Mouse (Mus musculus) ES-CJ7 (cell line): ENCODE data around the gene Syap1.
A peak's percentile ranks its signal among the peaks of the same experiment; 100 is the strongest.

Experiments
- DNase-seq: peaks from one replicate; pipeline ENCODE4 v3.0.0; 2011; ENCODE audit warnings: low read depth, low spot score

Syap1 gene

DNA sequence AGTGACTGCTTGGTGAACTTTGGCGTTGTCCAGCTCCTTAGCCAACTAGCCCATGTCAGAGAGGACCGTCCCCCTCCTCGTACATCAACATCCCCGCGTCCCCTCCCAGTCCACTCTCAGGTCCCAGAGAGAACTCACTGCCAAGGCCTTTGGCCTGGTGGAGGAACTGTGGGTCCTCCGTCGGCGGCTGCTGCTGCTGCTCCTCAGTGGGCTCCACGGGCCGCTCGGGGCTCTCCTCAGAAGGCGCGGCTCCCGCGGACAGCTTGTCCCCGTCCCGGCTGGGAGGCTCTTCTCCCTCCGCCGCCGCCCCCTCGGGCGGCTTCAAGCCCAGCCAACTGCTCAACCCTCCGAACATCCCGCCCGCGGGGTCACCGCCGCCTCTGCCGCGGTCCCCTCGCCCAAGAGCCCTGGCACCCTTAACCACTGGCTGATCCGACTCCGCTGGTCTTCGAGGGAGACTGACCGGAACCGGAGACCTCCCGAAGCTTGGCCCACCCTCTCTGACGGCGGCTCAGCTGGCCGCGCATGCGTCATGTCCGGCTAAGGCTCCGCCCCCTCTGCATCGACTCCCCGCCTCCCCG lies at the start of gene Syap1:
Gene Syap1 (minus strand): TSS at position 517 of the 581 bp plus-strand sequence.
- DNase-seq, result peak; percentile 70

DNA sequence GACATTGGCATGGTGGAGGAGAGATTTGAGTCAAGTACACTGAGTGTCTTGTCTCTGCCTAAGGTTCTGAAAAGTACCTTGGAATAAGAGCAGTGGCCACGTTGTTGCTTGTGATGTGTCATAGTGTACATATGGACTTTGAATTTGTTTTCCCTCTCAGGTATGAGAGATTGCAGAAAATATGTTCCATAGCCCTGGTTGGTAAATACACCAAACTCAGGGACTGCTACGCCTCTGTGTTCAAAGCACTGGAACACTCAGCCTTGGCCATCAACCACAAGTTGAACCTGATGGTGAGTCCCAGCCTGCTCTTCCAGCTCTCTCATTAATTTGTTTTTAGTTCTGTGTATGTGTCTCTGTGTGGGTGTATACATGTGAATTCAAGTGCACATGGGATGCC lies 43.2 kb upstream of the Syap1 start:
- no peak for DNase-seq

DNA sequence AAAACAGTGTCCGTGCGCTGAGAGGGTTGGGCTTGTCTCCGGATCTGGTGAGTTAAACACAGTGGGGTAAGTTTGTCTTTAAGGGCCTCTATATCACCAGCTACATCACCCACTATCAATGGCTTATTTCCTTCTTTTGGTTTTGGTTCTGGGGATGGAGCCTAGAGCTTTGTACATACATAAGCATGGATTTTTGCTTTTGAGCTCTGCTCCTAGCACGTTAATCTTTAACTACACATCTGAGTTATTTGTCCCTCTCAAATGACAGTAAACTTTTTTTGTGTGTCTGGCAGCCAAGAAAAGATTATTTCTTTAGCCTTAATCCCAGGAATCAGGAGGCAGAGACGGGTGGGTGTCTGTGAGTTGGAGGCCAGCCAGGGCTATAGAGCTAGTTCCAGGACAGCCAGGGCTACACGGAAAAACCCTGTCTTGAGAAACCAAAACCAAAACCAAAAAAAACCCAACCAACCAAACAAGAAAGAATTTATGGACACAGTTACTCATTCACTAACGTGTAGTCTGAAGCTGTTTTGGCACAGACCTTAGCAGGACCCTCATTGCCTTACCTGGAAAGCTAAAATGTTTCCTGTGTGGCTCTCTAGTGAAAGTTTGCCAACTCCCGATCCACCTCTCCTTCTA lies 33.4 kb upstream of the Syap1 start:
- DNase-seq, result no peak

DNA sequence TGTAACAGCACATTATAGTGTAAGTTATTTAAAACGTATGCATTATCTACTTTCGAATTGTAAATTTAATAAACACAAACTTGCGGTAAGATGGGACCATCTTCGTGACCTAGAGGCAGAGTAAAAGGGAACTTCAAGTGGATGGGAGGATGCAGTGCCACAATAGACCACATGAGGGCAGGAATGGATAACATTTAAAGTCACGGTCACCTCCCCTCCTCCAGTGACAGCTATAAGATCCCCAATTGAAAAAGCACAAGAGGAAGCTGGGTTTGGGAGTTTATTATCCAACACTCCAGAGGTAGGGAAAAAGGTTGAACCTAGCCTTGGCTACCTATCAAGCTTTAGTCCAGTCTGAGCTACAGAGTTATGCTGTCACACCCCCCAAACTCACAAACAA lies 27.4 kb upstream of the Syap1 start:
- DNase-seq, result peak; percentile 51

DNA sequence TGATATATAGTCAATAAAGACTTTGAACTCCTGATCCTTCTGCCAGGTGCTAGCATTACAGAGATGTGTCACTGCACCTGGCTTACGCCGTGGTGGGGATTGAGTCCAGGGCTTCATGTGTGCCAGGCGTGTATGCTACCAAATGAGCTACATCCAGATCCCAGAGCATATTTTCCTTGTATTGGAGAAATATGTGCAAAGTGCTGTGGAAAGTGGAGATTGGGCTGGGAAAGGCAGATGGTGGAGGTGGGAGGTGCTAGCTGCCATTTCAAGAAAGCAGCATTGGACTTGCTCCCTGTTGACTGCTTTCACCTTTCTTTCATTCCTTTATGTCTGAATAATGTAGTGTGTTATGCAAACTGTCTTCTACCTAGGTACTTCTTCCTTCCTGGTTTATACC lies 25.4 kb upstream of the Syap1 start:
- no peak for DNase-seq

DNA sequence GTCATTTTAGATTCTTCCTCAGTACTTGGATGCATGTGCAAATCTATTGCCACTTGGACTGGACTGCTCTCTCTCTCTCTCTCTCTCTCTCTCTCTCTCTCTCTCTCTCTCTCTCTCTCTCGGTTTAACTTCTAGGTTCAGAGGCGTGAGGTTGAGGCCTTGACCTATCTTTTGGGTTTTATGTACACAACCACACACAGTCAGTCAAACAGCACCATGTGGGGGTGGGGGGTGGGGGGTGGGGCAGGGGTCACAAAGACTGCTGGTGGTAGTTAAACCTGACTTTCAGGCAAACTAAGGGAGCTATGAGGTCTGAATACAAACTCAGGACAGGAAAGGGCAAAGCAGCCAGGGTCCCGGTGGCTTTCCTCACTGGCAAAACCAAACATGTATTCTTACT lies 19.3 kb upstream of the Syap1 start:
- no peak for DNase-seq

DNA sequence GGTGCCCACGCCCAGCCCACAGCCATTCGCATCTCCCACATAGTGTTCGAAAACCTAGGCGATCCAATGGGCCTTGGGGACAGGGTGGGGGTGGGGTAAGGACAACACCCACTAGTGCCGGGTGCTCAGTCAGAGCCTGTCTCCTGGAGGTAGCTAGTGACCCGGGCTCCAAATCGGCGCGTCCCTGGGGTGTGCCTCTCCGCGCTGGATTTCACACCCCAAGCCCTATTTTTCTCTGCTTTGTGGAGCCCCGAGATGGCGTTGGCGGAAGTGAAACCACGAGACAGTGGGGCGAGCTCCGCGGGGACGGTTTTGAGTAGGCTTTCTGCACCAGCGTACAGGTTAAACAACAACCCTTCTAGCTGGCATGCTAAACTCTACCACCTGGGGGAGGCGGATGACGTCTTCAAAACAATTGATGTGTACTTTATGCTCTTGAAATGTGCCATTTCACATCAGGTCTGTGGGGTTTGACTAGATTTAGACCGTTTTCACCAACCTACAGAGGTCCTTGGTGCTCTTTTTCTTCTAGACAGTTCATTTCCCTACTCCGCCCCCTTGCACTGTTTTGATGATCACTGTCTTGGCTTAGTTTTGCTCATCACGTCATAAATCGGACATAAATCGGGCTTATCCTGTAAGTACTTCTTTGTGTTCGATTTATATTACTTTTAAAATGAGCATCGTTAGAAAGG lies 13.9 kb upstream of the Syap1 start:
- peak; percentile 31 for DNase-seq

DNA sequence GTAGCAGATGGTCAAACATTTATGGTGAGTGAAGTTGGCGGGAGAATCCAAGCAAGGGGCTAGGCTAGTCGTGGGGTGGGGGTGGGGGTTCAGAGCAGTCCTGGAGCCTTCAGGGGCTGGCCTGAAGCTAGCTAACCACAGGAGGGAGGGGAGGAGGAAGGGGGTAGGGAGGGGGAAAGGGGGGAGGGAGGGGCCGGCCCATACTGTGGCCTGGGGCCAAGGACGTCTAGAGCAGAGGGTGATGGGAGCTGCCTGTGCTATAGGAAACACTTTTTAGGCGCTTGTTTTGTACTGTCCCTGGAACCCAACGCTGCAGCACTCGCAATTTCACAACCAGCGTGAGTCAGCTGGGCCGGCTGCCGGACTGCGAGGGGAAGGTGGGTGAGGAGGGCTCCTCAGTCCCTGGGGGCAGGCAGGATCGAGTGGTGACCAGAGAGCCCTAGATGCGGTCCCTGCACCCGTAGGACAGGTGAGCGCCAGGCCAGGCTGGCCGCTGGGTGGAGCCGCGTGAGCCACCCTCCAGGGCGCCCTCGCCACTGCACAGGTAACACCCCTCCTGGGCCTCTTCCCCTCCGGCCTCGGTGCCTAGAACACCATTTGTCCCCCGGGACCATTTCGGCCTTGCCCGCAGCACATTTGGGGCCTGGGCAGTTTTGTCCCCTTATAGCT lies 13.3 kb upstream of the Syap1 start:
- peak; percentile 64 for DNase-seq

DNA sequence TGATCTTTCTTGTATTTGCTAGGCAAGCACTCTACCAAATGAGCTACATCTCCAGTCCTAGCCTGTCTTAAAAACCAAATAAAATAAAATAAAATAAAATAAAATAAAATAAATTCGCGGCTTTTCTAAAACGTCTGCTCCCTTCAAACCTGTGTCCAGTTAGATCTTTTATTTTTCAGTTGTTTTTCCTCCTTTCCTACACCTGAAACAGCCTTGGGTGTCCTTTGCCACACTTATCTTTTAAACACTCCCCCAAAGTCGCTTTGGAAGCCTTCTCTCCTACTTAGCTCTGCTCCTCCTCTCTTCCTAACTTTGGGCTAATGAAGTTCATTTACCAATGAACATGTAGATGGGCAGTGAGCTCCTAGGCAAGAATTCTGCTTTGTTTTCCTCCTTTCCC lies 12.7 kb upstream of the Syap1 start, which contains the start of gene Ctps2:
Gene Ctps2 (plus strand): TSS at position 301 of the 400 bp plus-strand sequence.
- DNase-seq, result no peak

DNA sequence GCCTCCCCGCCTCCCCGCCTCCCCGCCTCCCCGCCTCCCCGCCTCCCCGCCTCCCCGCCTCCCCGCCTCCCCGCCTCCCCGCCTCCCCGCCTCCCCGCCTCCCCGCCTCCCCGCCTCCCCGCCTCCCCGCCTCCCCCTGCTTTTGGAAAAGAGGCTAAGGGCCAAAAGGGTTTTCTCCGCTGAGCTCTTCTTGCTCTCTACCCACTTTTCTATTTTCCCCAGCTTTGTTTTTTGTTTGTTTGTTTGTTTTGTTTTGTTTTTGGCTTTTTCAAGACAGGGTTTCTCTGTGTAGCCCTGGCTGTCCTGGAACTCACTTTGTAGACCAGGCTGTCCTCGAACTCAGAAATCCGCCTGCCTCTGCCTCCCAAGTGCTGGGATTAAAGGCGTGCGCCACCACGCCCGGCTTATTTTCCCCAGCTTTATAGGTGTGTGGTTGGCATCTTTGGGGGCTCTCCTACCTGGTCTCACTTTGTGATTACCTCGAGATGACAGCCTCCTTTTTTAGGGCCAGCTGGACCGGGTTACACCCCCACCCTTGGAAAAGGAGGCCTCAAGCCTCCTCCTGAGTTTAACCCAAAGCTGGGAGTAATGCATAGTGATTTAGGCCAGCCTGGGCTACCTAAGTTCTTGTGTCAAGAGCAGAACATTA lies 452 bp upstream of the Syap1 start:
- peak; percentile 14 for DNase-seq

DNA sequence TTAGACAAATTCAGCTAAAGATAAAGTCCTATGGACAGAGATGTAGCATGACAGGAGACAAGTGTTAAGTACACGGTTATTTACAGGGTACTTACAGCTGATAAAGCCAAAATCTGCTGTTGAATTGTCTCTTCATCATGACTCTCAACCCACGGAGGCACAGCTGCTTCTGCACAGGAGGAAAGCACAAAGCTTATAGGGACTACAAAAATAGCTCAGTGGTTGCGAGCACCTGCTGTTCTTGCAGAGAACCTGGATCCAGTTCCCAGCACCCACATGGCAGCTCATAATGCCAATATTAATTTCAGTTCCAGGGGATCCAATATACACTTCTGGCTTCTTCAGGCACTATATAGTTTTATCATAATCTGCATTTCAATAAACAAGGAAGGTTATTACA lies 10.0 kb downstream of the Syap1 start:
- DNase-seq, result no peak

DNA sequence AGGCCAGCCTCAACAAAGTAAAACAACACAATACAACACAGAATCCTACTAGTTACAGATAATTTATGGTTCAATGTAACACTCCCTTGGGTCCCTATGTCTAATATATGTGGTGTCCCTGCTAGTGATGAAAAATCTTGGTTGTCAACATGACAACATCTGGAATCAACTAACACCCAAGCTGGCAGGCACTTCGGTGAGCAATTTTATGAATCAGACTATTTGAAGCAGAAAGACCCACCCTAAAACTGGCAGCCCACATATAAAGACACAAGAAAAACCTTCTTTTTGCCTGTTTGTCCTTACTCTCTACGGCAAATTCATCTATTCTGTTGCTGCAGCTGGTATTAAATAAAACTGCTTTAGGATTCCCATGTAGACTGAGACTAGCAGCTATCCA lies 14.5 kb downstream of the Syap1 start:
- no peak for DNase-seq

DNA sequence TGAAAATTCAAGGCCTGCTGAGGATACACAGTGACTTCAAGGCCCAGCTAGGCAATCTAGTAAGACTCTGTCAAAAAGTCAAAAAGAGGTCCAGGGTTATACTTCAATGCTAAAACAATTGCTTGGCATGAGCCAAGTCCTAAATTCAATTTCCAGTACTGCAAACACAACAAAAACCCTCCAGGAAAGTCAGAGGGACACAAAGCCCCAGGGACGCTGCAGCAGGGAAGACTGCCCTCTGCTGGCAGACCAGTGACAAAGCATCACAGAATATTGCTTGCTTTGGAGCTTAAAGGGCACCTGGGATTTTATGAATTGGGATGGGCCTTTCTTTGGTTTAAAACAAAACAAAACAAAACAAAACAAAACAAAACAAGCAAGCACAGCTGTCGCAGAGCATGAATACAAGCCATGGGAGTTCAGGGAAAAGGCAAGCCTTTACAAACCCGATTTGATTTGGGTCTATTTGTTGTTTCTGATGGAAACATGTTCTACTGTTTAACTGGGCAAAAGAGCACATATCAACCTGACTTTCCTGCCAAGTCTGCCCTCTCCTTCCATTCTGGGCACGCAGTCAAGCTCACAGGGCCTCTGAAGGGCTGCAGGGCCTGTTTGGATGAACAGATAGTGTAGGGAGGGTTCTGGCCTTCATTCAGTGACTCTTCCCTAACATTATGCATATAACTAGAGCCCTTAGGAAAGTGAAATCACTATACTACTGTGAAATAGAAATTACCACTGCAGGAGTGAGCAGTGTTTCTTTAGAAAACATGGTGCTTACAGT lies 16.3 kb downstream of the Syap1 start:
- DNase-seq, result no peak

DNA sequence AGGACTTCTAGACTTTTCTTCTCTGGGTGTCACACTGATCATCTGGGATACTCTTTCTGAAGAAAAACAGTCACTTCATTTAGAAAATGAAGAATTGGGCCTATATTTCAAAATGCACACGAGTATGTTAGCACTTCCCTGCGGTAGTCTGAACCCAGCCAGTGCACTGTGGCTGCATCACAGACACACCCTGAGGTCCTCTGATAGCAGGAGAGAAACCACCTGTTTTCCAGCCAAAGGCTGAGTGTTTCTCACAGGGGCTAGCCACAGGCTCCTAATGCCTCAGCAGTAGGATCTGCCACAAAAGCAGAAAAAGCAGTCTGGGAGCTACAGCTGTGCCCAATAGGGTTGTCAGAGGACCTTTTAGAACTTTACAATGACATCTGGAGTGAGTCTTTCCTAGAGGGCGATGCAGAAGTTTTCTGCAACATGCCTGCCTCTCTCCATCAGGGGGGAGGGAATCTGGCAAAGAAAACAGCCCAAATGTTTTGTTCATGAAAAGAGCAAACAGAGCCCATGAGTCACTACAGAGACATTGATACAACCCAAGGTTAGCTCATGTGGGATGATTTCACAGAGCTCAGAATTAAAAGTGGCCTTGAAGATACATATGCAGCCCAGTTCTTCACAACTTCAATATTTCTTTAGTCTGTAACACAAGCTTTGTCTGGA lies 19.8 kb downstream of the Syap1 start:
- no peak for DNase-seq

DNA sequence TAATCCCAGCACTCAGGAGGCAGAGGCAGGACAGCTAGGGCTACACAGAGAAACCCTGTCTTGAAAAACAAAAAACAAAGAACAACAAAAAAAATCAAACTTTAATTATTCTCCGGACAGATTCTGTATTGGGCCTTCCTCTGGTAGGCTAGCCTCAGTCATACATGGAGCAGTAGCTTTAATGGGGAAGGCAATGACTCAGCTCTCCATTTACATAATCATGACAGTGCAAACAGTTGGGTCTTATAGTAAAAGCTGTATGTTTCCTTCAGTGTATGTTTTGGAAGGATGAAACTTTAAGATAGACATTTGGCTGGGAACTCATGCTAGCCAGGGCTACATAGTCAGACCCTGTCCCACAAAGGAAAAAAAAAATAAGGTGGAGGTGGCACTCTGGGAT lies 39.6 kb downstream of the Syap1 start:
- no peak for DNase-seq

DNA sequence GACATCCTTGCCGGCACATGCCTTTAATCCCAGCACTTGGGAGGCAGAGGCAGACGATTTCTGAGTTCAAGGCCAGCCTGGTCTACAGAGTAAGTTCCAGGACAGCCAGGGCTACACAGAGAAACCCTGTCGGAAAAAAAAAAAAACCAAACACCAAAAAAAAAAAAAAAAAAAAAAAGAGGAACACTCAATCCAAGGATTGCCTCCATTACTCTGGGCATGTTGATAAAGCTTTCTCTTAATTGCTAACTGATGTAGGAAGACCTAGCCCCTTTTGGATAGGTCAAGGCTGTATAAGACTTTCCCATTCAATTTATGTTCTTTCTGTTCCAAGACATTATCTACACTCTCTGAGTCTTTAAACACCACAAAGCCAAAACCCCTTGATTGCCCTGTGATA lies 42.7 kb downstream of the Syap1 start:
- no peak for DNase-seq

DNA sequence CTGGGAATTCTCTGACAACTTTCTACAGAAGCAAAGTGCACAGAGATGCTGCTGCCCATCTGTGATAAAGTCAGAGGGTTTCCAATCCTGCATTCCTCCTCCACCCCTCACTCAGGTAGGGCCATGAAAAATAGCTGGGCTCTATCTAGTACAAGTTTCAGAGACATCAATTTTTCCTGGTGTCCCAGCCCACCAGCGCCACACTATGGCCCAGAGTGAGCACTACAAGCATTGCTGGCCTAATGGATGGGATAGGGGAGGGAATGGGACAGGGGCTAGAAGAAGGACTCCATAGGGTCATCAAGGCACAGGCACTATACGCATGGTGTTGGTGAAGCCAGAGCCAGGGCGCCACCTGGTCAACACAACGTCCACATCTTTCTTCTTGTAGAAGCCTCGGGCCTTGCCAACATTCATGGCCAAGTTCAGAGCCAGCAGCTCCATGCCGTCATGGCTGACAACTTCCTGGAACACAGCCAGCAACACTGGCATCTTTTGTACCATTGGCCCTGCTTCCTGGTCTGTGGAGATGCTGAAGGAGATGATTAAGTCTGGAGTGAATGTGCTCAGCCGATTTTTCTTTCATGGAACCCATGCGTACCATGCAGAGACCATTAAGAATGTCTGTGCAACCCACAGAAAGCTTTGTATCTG lies 43.7 kb downstream of the Syap1 start:
- DNase-seq, result peak; percentile 33

DNA sequence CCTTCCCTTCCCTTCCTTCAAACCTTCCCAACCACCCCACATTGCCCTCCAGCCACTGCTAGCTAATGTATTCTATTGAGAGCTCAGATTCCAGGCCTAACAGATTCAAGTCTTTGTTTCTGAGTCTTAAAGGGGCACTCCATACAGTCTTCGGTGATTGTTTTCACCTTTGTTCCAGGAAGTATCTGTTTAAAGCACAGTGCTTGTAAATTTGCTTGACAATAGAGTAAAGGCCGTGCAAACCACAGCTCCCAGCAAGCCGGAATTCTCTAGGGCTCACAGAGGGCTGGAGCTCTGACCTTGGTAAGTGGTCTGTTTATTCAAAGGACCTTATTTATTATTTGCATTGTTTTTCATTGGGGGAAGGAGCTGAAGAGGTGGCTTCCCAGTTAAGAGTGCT lies 56.1 kb downstream of the Syap1 start:
- peak; percentile 97 for DNase-seq

DNA sequence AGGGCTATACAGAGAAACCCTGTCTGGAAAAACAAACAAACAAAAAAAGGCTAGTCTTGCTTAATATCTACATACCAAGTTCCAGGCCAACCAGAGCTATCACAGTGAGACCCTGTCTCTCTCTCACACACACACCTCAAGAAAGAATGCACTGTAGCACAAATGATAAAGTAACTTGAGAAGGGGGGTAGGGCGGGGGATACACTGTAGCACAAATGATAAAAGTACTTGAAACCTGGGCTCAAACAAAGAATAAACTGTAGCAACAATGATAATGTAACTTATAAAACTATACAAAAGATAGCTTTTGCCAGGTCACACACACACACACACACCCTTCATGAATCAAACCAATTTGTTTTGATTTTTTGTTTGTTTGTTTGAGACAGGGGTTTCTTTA lies 56.7 kb downstream of the Syap1 start:
- peak; percentile 69 for DNase-seq

DNA sequence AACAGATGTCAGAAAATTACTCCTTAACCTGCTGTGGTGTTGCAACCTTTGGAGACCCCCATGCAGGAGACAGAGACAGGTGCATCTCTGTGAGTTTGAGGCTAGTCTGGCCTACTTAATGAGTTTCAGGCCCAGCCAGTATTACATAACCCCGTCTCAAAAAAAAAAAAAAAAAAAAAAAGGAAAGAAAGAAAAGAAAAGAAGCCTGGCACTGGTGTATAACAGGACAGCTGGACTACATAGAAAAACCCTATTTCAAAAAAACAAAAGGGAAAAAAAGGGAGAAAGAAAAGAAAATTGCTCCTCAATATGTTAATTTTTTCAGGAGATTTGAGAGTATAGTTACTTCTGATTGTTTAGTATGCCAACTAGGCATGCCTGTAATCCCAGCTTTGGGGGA lies 57.2 kb downstream of the Syap1 start:
- no peak for DNase-seq
